Mouse (Mus musculus) neural tube, embryonic 11.5 days (tissue): Measurements from ENCODE around the gene Vmn1r18. TPM values are rescaled to one million over a fixed set of nuclear protein-coding genes. Genes with fewer than 3 reads are reported as not detected.
"Not testable (repeated sequence)": the region's sequence is repeated elsewhere in the genome, so short reads cannot be mapped to it uniquely, and the experiment has no call there.

Experiments
- ATAC-seq: fragments of 200-750 bp; cut with Nextera tagmentation; 2 replicates; pipeline ENCODE4 v1.8.0; 2017; ENCODE audit warnings: moderate number of reproducible peaks, mild to moderate bottlenecking, moderate TSS enrichment, moderate library complexity; ENCODE audit not compliant: insufficient read depth, low FRiP score, low TSS enrichment
- DNase-seq: peaks from one replicate; pipeline ENCODE4 v3.0.0-alpha.2; 2015; ENCODE audit warnings: low spot score
- H3K27ac ChIP-seq: fragments of 300-500 bp; sonication (generic); 2 replicates; pipeline ENCODE4 v1.5.1; 2014; ENCODE audit warnings: low read depth, mild to moderate bottlenecking, low read length
- H3K27me3 ChIP-seq: fragments of 300-500 bp; sonication (generic); 2 replicates; pipeline ENCODE4 v1.6.1; 2014; ENCODE audit warnings: mild to moderate bottlenecking, low read length, mixed read lengths; ENCODE audit not compliant: control insufficient read depth, insufficient read depth
- H3K36me3 ChIP-seq: fragments of 300-500 bp; sonication (generic); 2 replicates; pipeline ENCODE4 v1.6.1; 2014; ENCODE audit warnings: mild to moderate bottlenecking, low read length, moderate library complexity, mixed read lengths; ENCODE audit not compliant: control insufficient read depth, insufficient read depth
- H3K4me1 ChIP-seq: fragments of 300-500 bp; sonication (generic); 2 replicates; pipeline ENCODE4 v1.6.1; 2014; ENCODE audit warnings: low read length, mixed read lengths; ENCODE audit not compliant: control insufficient read depth, insufficient read depth
- H3K4me2 ChIP-seq: fragments of 300-500 bp; sonication (generic); 2 replicates; pipeline ENCODE4 v1.6.1; 2014; ENCODE audit warnings: low read depth, mild to moderate bottlenecking, moderate library complexity
- H3K4me3 ChIP-seq: fragments of 300-500 bp; sonication (generic); 2 replicates; pipeline ENCODE4 v1.5.1; 2014; ENCODE audit warnings: low read depth, low read length
- H3K9ac ChIP-seq: fragments of 300-500 bp; sonication (generic); 2 replicates; pipeline ENCODE4 v1.6.1; 2014; ENCODE audit warnings: mild to moderate bottlenecking, low read length
- H3K9me3 ChIP-seq: fragments of 300-500 bp; sonication (generic); 2 replicates; pipeline ENCODE4 v1.6.1; 2016; ENCODE audit warnings: low read length; ENCODE audit not compliant: control insufficient read depth
- WGBS: fragments of 180-500 bp; shearing (Covaris S2); extraction: QIAGEN DNeasy Blood & Tissue Kit; methylation state at CpG from one replicate; pipeline ENCODE4 v1.1.7; 2014; 5-methylcytosine and 5-hydroxymethylcytosine counted together
- polyA plus RNA-seq: library from polyadenylated mRNA; unstranded; fragments of >200 nt; fragmentation: Nextera tagmentation; extraction: Ambion mirVana; gene quantifications from 2 replicates; pipeline ENCODE4 v1.2.1, GENCODE M21; 2014

Gene Vmn1r18
- polyA plus RNA-seq, result not detected in 2 replicates

- Histone ChIP-seq H3K9me3 (no peaks in the 10 kb centered on the region), H3K27me3 (no peaks in the 10 kb centered on the region), H3K9ac (no peak within 1 kb of the TSS), H3K36me3 (no peaks in the 10 kb centered on the region), H3K27ac (no peak within 1 kb of the TSS), H3K4me1 (no peaks in the 10 kb centered on the region), H3K4me3 (no peak within 1 kb of the TSS), H3K4me2 (no peak within 1 kb of the TSS)
- DNase-seq (no peak), ATAC-seq (no peak)
These were observed at the start of gene Vmn1r18 for GRCm38 (mm10) chr6:57395683-57396082. Vmn1r18 (minus strand) TSS chr6:57395783.

DNA sequence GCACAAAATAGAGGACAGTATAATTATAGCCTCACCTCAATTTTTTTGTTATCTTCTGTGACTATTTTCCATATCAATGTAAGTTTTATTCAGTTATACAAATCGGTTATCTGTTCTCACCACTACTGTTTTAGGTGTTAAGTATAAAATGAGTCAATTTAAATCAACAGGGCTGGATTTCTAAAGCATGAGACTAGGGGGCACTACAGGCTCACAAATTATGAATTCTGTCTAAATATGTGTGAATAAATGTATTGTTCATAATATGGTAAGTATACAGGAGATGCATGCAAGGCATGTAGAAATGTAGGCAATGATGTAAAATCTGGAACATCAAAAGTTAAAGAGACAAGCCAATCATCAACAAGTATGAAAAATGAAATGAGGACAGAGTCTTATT lies 35.6 kb upstream of the Vmn1r18 start:
- DNase-seq (no peak), ATAC-seq (no peak)
- no peak overlapping the region for H3K4me3 ChIP-seq
- no peak overlapping the region for H3K27ac ChIP-seq
- H3K27me3 ChIP-seq, result no peaks in the 10 kb centered on the region
- no peak overlapping the region for H3K9ac ChIP-seq
- WGBS, result 80% methylated on average over 1 of the region's 1 CpGs
- no peaks in the 10 kb centered on the region for H3K9me3 ChIP-seq
- H3K4me1 ChIP-seq, result no peaks in the 10 kb centered on the region
- H3K36me3 ChIP-seq, result no peaks in the 10 kb centered on the region
- H3K4me2 ChIP-seq, result no peak overlapping the region

- 84% methylated on average over 1 of the region's 1 CpGs for WGBS
- no peak within 1 kb of the TSS for H3K9ac ChIP-seq
- no peaks in the 10 kb centered on the region for H3K4me1 ChIP-seq
- no peaks in the 10 kb centered on the region for H3K36me3 ChIP-seq
- no peak within 1 kb of the TSS for H3K4me2 ChIP-seq
- ATAC-seq (no peak), DNase-seq (no peak)
- H3K27ac ChIP-seq, result no peak within 1 kb of the TSS
- H3K9me3 ChIP-seq, result no peaks in the 10 kb centered on the region
- no peak within 1 kb of the TSS for H3K4me3 ChIP-seq
- no peaks in the 10 kb centered on the region for H3K27me3 ChIP-seq
These were observed 33.0 kb upstream of the Vmn1r18 start, which contains the start of gene Vmn1r20 for GRCm38 (mm10) chr6:57428630-57429029. Vmn1r20 (plus strand) TSS chr6:57428930.

- ATAC-seq, result not testable (repeated sequence)
These were observed 7.9 kb upstream of the Vmn1r18 start, which contains the start of gene Vmn1r19 for GRCm38 (mm10) chr6:57403480-57403879. Vmn1r19 (plus strand) TSS chr6:57403780.

GRCm38 (mm10) chr6:57367496-57367895 lies 28.1 kb downstream of the Vmn1r18 start:
- Histone ChIP-seq H3K27ac (no peak overlapping the region), H3K4me2 (no peak overlapping the region), H3K4me1 (no peaks in the 10 kb centered on the region), H3K9me3 (no peaks in the 10 kb centered on the region), H3K36me3 (no peaks in the 10 kb centered on the region), H3K9ac (no peak overlapping the region), H3K27me3 (no peaks in the 10 kb centered on the region), H3K4me3 (no peak overlapping the region)
- DNase-seq, result no peak
- no peak for ATAC-seq
- WGBS, result 81% methylated on average over 1 of the region's 1 CpGs

More at GRCm38 (mm10) chr6:57403480-57403879, 7.9 kb upstream of the Vmn1r18 start, which contains the start of gene Vmn1r19:
- not testable (repeated sequence) for H3K36me3 ChIP-seq, H3K27me3 ChIP-seq, H3K4me2 ChIP-seq, H3K9ac ChIP-seq, H3K4me3 ChIP-seq, DNase-seq, H3K4me1 ChIP-seq, H3K27ac ChIP-seq, H3K9me3 ChIP-seq
- 75% methylated on average over 3 of the region's 3 CpGs for WGBS

DNA sequence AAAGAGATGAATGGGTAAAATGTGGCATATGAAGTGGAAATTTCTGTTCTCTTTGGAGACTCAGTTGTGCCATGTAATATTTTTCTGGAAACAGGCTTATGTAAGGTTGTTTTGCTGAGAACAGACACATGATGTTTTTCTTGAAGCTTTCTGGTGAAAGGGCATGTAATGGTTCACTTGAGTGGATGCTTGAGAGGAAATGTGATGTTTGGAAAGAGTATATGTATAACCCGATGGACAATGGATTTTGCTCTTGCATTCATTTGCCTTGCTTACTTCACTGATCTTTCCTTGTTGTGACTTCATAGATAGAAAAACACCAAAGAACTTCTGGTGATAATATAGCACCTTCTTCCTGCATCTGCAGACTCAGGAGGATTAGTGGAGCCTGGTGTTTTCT lies 29.7 kb downstream of the Vmn1r18 start:
- H3K27me3 ChIP-seq, H3K9me3 ChIP-seq, DNase-seq, H3K4me1 ChIP-seq, H3K27ac ChIP-seq, H3K9ac ChIP-seq, H3K4me3 ChIP-seq, H3K36me3 ChIP-seq, H3K4me2 ChIP-seq, ATAC-seq: not testable (repeated sequence)
- 73% methylated on average over 1 of the region's 1 CpGs for WGBS

DNA sequence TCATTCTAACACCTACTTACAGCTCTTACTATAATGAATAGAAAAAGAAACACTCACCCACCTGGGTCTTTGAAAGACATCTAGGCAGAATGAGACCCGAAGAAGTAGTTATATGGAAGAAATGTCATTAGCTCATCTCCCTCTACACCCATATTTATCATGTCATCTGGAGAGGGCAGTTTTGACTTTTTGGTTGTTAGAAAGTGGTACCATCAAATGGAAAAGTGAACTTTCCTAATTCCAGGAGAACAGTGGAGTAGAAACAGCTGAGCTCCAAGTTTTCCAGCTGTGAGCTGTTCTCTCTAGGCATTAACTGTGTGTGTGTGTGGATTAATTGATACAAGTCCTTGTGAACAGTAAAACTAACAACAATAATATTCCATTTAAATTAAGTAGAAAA lies 32.0 kb downstream of the Vmn1r18 start, which contains the start of gene Vmn1r17:
Gene Vmn1r17, minus strand, starts transcription at position 101 of the 400 bp plus-strand sequence.
- Histone ChIP-seq H3K4me1 (no peaks in the 10 kb centered on the region), H3K4me2 (no peak within 1 kb of the TSS), H3K27ac (no peak within 1 kb of the TSS), H3K4me3 (no peak within 1 kb of the TSS), H3K36me3 (no peaks in the 10 kb centered on the region), H3K27me3 (no peaks in the 10 kb centered on the region), H3K9me3 (no peaks in the 10 kb centered on the region), H3K9ac (no peak within 1 kb of the TSS)
- no peak for DNase-seq
- 88% methylated on average over 1 of the region's 1 CpGs for WGBS
- no peak for ATAC-seq

DNA sequence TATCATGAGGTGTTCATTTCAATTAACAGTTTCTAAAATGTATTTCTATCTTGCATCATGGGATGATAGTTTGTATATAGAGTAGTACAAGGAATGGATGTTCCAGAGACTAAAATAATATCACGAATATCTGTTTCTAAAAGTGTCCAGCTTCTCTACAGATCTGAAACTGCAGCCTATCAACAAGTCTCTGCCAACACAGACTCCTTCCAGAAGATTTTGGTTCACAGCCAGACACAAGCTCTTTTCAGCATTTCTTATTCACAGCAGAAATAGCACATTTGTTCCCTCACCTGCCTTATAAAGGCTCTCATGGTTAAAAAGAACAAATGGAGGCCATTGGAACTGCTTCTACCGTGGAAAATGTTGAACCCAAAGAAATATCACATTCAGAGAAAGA lies 38.7 kb downstream of the Vmn1r18 start:
- Histone ChIP-seq H3K27me3 (no peaks in the 10 kb centered on the region), H3K9me3 (no peaks in the 10 kb centered on the region), H3K36me3 (no peaks in the 10 kb centered on the region), H3K4me3 (no peak overlapping the region), H3K4me1 (no peaks in the 10 kb centered on the region), H3K4me2 (no peak overlapping the region), H3K27ac (no peak overlapping the region), H3K9ac (no peak overlapping the region)
- ATAC-seq (no peak), DNase-seq (no peak)
- 81% methylated on average over 2 of the region's 2 CpGs for WGBS

DNA sequence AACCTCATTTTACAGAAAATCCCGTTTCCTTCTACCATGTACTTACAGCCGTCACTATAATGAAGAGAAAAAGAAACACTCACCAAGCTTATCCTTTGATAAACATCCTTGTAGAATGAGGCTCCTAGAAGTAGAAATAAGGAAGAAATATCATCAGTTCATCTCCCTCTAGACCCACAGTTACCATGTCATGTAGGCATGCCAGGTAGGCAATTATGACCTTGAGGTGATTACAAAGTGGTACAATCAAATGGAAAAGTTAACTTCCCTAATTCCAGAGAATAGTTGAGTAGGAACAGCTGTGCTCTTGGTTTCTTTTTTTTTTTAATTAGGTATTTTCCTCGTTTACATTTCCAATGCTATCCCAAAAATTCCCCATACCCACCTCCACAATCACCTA lies 66.2 kb downstream of the Vmn1r18 start, which contains the start of gene Vmn1r16:
Gene Vmn1r16, minus strand, starts transcription at position 101 of the 400 bp plus-strand sequence.
- Histone ChIP-seq H3K9me3 (no peaks in the 10 kb centered on the region), H3K4me2 (no peak within 1 kb of the TSS), H3K4me3 (no peak within 1 kb of the TSS), H3K9ac (no peak within 1 kb of the TSS), H3K27me3 (no peaks in the 10 kb centered on the region), H3K27ac (no peak within 1 kb of the TSS), H3K4me1 (no peaks in the 10 kb centered on the region), H3K36me3 (no peaks in the 10 kb centered on the region)
- no peak for DNase-seq
- WGBS, result 83% methylated on average over 3 of the region's 3 CpGs
- no peak for ATAC-seq
